Mouse (Mus musculus) heart, embryonic 16.5 days (tissue): ENCODE measurements at regions not wholly inside any gene's neighbourhood (a gene's known extent, or its start where the extent isn't known, plus 50 kb on each side); places are given as distances from the start of the nearest gene placed in this dataset.

ENCODE experiments used
- ATAC-seq: fragments of 200-750 bp; cut with Nextera tagmentation; replicated peaks from 2 replicates; pipeline ENCODE4 v1.8.0; 2017; ENCODE audit warnings: moderate number of reproducible peaks; ENCODE audit not compliant: insufficient read depth, low FRiP score; ENCODE audit errors: extremely low read depth
- H3K27ac ChIP-seq: fragments of 300-500 bp; sonication (generic); 2 replicates; pipeline ENCODE4 v1.5.1; 2014; ENCODE audit warnings: mild to moderate bottlenecking, low read length, control low read depth, moderate library complexity
- H3K27me3 ChIP-seq: fragments of 300-500 bp; sonication (generic); 2 replicates; pipeline ENCODE4 v1.6.1; 2014; ENCODE audit warnings: low read length, mixed read lengths; ENCODE audit not compliant: control insufficient read depth, insufficient read depth
- H3K36me3 ChIP-seq: fragments of 300-500 bp; sonication (generic); 2 replicates; pipeline ENCODE4 v1.6.1; 2014; ENCODE audit not compliant: control insufficient read depth, insufficient read depth
- H3K4me1 ChIP-seq: fragments of 300-500 bp; sonication (generic); 2 replicates; pipeline ENCODE4 v1.6.1; 2014; ENCODE audit warnings: low read length, mixed read lengths; ENCODE audit not compliant: control insufficient read depth, insufficient read depth
- H3K4me2 ChIP-seq: fragments of 300-500 bp; sonication (generic); 2 replicates; pipeline ENCODE4 v1.6.1; 2014; ENCODE audit warnings: low read depth, mild to moderate bottlenecking, control low read depth, low read length
- H3K4me3 ChIP-seq: fragments of 300-500 bp; sonication (generic); 2 replicates; pipeline ENCODE4 v1.5.1; 2014; ENCODE audit warnings: mild to moderate bottlenecking, control low read depth, low read length
- H3K9ac ChIP-seq: fragments of 300-500 bp; sonication (generic); 2 replicates; pipeline ENCODE4 v1.6.1; 2014; ENCODE audit warnings: low read length, control low read depth
- H3K9me3 ChIP-seq: fragments of 300-500 bp; sonication (generic); replicated peaks from 2 replicates; pipeline ENCODE4 v1.6.1; 2016; ENCODE audit warnings: low read length; ENCODE audit not compliant: control insufficient read depth
- WGBS: fragments of 180-500 bp; shearing (Covaris S2); extraction: QIAGEN DNeasy Blood & Tissue Kit; methylation state at CpG from one replicate; pipeline ENCODE4 v1.1.7; 2014; 5-methylcytosine and 5-hydroxymethylcytosine counted together

GRCm38 (mm10) chr16:42651904-42652732 lies 223.6 kb upstream of the Zbtb20 start:
- Histone ChIP-seq H3K4me2 (no peak overlapping the region), H3K27ac (no peak overlapping the region), H3K4me3 (no peak overlapping the region), H3K4me1 (no peaks in the 10 kb centered on the region), H3K27me3 (no peaks in the 10 kb centered on the region), H3K9me3 (peaks cover 9% of the 10 kb centered on the region), H3K9ac (no peak overlapping the region), H3K36me3 (no peaks in the 10 kb centered on the region)
- no peak for ATAC-seq
- WGBS, result 76% methylated on average over 10 of the region's 10 CpGs

DNA sequence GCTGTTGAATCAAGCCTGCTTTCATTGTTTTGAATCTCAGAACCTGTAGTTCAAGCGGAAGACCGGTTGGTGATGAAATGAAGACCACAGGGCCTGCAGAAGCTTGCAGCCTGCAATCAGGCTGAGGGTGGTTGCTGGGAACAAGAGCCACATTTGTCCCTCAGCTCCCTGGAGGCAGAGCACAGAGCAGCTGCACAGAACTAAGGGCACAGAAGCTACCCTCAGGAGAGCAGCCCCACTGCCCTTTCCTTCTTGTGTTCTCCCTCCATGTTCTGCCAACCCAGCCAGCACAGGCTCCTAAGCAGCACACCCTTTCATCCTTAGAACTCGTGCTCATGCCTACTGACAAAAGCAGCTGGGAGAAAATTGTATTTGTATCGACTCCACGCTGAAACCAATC lies 225.9 kb upstream of the Zbtb20 start:
- 80% methylated on average over 5 of the region's 5 CpGs for WGBS
- Histone ChIP-seq H3K4me3 (no peak overlapping the region), H3K9me3 (peaks cover 9% of the 10 kb centered on the region), H3K27me3 (no peaks in the 10 kb centered on the region), H3K27ac (no peak overlapping the region), H3K4me2 (no peak overlapping the region), H3K36me3 (no peaks in the 10 kb centered on the region), H3K9ac (no peak overlapping the region), H3K4me1 (no peaks in the 10 kb centered on the region)
- ATAC-seq, result no peak

GRCm38 (mm10) chr16:42648531-42649142 lies 227.0 kb upstream of the Zbtb20 start:
- no peak overlapping the region for H3K4me3 ChIP-seq
- no peaks in the 10 kb centered on the region for H3K4me1 ChIP-seq
- peaks cover under 1% of the 10 kb centered on the region for H3K9me3 ChIP-seq
- H3K36me3 ChIP-seq, result no peaks in the 10 kb centered on the region
- no peak overlapping the region for H3K4me2 ChIP-seq
- ATAC-seq, result no peak
- 84% methylated on average over 5 of the region's 5 CpGs for WGBS
- no peak overlapping the region for H3K27ac ChIP-seq
- H3K27me3 ChIP-seq, result no peaks in the 10 kb centered on the region
- no peak overlapping the region for H3K9ac ChIP-seq

DNA sequence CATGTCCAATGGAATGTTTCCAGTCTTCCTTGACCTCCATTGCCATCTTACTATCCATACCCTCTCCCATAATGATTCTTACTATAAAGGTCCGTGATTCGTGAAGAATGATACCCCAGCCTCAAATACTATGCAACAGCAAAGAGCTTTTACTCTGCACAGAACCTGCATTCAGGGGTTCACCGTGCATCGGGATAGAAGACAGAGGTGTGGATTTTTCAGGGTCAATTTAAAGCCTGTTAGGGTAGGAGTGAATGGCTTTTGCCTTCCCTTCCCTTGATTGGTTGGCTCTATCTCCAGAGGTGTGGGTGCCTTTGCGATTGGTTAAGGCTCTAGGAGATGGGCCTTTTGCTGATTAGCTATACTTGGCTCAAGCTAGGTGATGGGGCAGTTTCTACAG lies 227.9 kb upstream of the Zbtb20 start:
- no peak overlapping the region for H3K9ac ChIP-seq
- H3K27me3 ChIP-seq, result no peaks in the 10 kb centered on the region
- no peaks in the 10 kb centered on the region for H3K9me3 ChIP-seq
- no peak overlapping the region for H3K4me2 ChIP-seq
- no peak overlapping the region for H3K4me3 ChIP-seq
- no peak overlapping the region for H3K27ac ChIP-seq
- no peaks in the 10 kb centered on the region for H3K36me3 ChIP-seq
- ATAC-seq, result no peak
- 86% methylated on average over 5 of the region's 5 CpGs for WGBS
- no peaks in the 10 kb centered on the region for H3K4me1 ChIP-seq

- 0 out of 2 replicates have a peak, but pooled peaks cover 2% of the 10 kb centered on the region for H3K4me1 ChIP-seq
- H3K4me2 ChIP-seq, result no peak overlapping the region
- ATAC-seq, result no peak
- H3K36me3 ChIP-seq, result no peaks in the 10 kb centered on the region
- H3K9ac ChIP-seq, result no peak overlapping the region
- WGBS, result 58% methylated on average over 3 of the region's 3 CpGs
- no peak overlapping the region for H3K4me3 ChIP-seq
- H3K27ac ChIP-seq, result no peak overlapping the region
- no peaks in the 10 kb centered on the region for H3K27me3 ChIP-seq
- H3K9me3 ChIP-seq, result no peaks in the 10 kb centered on the region
Observed at GRCm38 (mm10) chr16:42635766-42636165, 239.9 kb upstream of the Zbtb20 start.

DNA sequence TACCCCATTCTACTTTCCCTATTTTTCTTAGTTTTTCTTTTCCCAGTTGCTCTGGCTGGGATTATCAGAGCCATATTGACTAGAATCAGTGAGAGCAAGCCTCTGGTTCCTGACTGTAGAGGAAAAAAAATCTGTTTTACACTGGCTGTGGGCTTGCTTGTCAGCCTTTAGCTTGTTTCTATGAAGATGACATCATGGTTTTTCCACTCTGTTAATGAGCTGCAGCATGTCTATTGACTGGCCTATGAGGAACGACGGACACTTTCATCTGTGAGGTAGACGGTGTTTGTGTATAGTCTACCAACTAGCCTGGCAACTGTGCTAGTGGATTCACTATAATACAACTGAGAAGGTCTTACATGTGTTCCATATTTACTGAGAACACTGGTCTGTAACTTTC lies 248.0 kb upstream of the Zbtb20 start:
- no peak for ATAC-seq
- WGBS, result 71% methylated on average over 3 of the region's 3 CpGs
- no peaks in the 10 kb centered on the region for H3K27me3 ChIP-seq
- H3K27ac ChIP-seq, result no peak overlapping the region
- H3K4me1 ChIP-seq, result no peaks in the 10 kb centered on the region
- H3K9me3 ChIP-seq, result no peaks in the 10 kb centered on the region
- H3K9ac ChIP-seq, result no peak overlapping the region
- no peak overlapping the region for H3K4me2 ChIP-seq
- H3K36me3 ChIP-seq, result no peaks in the 10 kb centered on the region
- H3K4me3 ChIP-seq, result no peak overlapping the region

DNA sequence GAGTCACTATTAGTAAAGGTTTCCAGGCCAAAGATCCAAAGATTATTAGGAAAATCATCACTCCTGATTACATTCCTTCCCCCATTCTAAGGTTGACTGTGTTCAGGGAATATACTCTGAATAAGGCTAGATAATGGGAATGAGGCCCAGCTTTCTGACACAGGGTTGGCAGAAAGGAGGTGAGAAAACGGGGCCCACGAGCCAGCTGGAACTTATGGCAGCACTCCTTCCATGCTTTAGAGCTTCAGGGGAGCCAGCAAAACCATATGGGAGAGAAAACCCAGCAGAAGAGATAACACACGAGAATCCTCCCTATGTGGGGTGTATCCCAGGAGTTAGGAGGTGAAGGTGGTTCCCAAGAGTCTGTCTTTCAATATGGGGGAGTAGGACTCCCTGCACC lies 259.8 kb upstream of the Zbtb20 start:
- 44% methylated on average over 3 of the region's 3 CpGs for WGBS
- H3K36me3 ChIP-seq, result no peaks in the 10 kb centered on the region
- ATAC-seq, result no peak
- no peaks in the 10 kb centered on the region for H3K27me3 ChIP-seq
- 0 out of 2 replicates have a peak, but pooled peaks cover 3% of the 10 kb centered on the region for H3K9me3 ChIP-seq
- no peak overlapping the region for H3K27ac ChIP-seq
- H3K4me3 ChIP-seq, result no peak overlapping the region
- H3K9ac ChIP-seq, result no peak overlapping the region
- no peak overlapping the region for H3K4me2 ChIP-seq
- H3K4me1 ChIP-seq, result no peaks in the 10 kb centered on the region

DNA sequence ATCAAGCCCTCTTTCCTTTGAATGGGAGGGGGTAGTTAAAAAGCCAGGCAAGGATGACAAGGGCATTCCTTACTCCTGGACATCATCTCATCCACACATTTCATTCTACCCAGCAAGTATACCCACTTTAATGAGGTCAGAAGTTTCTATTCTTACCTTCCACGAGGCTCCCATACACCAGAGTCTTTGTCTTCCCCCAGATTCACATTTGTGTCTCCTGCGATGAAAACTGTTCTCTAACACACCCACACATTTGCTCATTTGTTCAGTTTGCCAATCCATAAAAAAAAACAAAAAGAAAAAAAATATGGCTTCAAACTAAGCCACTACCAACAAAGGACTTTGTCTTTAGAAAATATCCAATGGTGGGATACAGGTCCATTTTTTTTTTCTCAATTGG lies 263.7 kb upstream of the Zbtb20 start:
- no peaks in the 10 kb centered on the region for H3K4me1 ChIP-seq
- H3K27me3 ChIP-seq, result no peaks in the 10 kb centered on the region
- H3K9ac ChIP-seq, result no peak overlapping the region
- H3K27ac ChIP-seq, result no peak overlapping the region
- ATAC-seq, result no peak
- 68% methylated on average over 2 of the region's 2 CpGs for WGBS
- H3K9me3 ChIP-seq, result no peaks in the 10 kb centered on the region
- no peaks in the 10 kb centered on the region for H3K36me3 ChIP-seq
- no peak overlapping the region for H3K4me3 ChIP-seq
- no peak overlapping the region for H3K4me2 ChIP-seq

GRCm38 (mm10) chr16:42608336-42608735 lies 267.3 kb upstream of the Zbtb20 start:
- Histone ChIP-seq H3K4me2 (no peak overlapping the region), H3K27me3 (no peaks in the 10 kb centered on the region), H3K4me3 (no peak overlapping the region), H3K9ac (no peak overlapping the region), H3K27ac (no peak overlapping the region), H3K9me3 (no peaks in the 10 kb centered on the region; the same call in 1 of the 2 replicates), H3K36me3 (no peaks in the 10 kb centered on the region), H3K4me1 (no peaks in the 10 kb centered on the region)
- WGBS, result 37% methylated on average over 5 of the region's 5 CpGs
- no peak for ATAC-seq
